Mouse (Mus musculus) forelimb bud, embryonic 11.5 days (tissue): Measurements from ENCODE around the gene Hoxb5.

Experiments
- DNase-seq: peaks from one replicate; pipeline ENCODE4 v3.0.0-alpha.2; 2012; ENCODE audit warnings: low read depth, low spot score

Gene Hoxb5

GRCm38 (mm10) chr11:96303151-96304099 is at the start of gene Hoxb5:
Hoxb5 (plus strand) TSS chr11:96303336.
- peak; percentile 89 for DNase-seq

GRCm38 (mm10) chr11:96254221-96254620 is 48.9 kb upstream of the Hoxb5 start:
- no peak for DNase-seq

- no peak for DNase-seq
Measured at GRCm38 (mm10) chr11:96255111-96255995, 47.8 kb upstream of the Hoxb5 start.

- DNase-seq: no peak
Measured at GRCm38 (mm10) chr11:96255996-96256445, 47.1 kb upstream of the Hoxb5 start.

- no peak for DNase-seq
Measured at GRCm38 (mm10) chr11:96257141-96257540, 46.0 kb upstream of the Hoxb5 start.

- DNase-seq: no peak
Measured at GRCm38 (mm10) chr11:96259038-96259437, 44.1 kb upstream of the Hoxb5 start.

- no peak for DNase-seq
Measured at GRCm38 (mm10) chr11:96259511-96259910, 43.6 kb upstream of the Hoxb5 start.

- DNase-seq: no peak
Measured at GRCm38 (mm10) chr11:96260310-96260970, 42.7 kb upstream of the Hoxb5 start.

GRCm38 (mm10) chr11:96261323-96261890 is 41.7 kb upstream of the Hoxb5 start:
- DNase-seq: peak; percentile 80

GRCm38 (mm10) chr11:96262262-96262830 is 40.8 kb upstream of the Hoxb5 start:
- no peak for DNase-seq

- no peak for DNase-seq
Measured at GRCm38 (mm10) chr11:96263636-96264389, 39.3 kb upstream of the Hoxb5 start.

- DNase-seq: no peak
Measured at GRCm38 (mm10) chr11:96264390-96265020, 38.6 kb upstream of the Hoxb5 start.

- DNase-seq: no peak
Measured at GRCm38 (mm10) chr11:96265954-96266353, 37.2 kb upstream of the Hoxb5 start.

GRCm38 (mm10) chr11:96267021-96267920 is 35.9 kb upstream of the Hoxb5 start:
- no peak for DNase-seq

GRCm38 (mm10) chr11:96268031-96268745 is 34.9 kb upstream of the Hoxb5 start:
- DNase-seq: no peak

- no peak for DNase-seq
Measured at GRCm38 (mm10) chr11:96269869-96270268, 33.3 kb upstream of the Hoxb5 start.

GRCm38 (mm10) chr11:96270996-96271540 is 32.1 kb upstream of the Hoxb5 start, which contains the start of gene Hoxb9:
Hoxb9 (plus strand) TSS chr11:96271457.
- no peak for DNase-seq
